Mouse (Mus musculus): Measurements from ENCODE around the gene Gm21970.

Gm21970 gene

DNA sequence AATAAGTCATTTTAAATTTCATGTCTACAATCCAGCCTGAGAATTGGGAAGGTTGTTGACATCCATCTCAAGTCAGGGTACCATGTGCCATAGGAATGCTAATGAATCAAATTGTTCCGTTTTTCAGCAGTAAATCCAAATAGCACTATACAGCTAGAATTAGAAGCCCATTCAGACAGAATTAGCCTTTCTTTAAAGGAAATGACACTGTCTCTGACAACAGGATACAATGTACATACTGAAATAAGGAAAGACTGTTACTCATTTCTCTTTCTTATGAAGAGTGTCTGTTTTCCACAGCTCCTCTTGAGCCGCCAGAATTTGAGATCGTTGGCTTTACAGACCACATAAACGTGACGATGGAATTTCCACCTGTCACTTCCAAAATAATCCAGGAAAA, at the start of gene Gm21970:
TSS of gene Gm21970 (plus strand) at position 301 of the 400 bp plus-strand sequence.
- DNase-seq (ENCODE audit: low spot score), result no peak

DNA sequence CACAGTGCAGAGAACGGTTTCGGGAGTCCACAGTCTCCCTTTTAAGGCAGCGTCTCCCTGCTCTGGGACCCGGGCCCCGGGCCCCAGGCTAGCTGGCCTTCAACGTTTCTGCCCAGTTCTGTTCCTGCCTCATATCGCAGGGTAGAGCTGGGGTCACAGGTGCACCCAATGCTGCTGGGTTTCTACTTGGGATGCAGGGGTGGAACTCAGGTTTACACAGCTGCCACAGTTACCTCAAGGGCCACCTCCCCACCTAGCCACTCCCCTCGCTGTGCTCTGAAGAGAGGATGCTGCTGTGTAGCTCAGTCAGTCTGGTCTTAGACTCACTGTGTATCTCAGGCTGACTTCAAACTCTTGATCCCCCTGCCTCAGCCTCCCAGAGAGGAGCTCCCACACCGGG, 45.0 kb upstream of the Gm21970 start:
- DNase-seq (ENCODE audit: low spot score), result no peak

DNA sequence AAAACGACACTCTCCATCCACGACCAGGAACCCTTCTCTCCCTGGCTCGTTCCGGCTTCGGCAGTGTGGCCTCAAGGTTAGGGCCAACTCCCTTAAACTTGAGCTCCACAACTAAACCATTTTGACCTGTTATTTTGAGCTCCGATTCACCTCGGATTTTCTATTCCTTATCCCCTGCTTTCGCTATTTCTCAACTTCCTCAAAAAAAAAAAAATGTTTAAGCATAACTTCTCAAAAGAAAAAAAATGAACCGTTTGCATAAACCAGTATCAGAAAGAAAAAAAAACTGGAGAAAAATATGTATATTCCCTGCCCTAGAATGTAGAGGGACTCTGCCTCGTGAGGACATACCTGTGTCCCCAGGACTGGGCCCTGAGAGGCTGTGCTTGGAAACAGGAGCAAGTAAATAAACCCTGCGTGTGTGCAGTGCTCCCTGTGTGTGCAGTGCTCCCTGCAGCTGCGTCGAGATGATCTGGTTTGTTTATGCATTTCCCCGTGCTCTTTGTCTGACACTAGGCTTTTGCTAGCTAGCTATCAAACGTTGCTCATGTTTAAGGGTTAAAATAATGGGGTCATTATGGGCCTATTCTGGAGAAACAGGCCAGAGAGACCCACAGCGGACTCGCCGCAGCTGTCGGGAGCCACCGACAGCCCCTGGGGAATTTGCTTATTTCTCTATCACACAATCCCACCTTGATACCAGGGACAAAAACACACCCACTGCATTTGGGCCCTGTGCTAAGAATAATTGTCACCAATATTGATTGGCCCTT, 43.8 kb upstream of the Gm21970 start:
- DNase-seq (ENCODE audit: low spot score), result no peak

DNA sequence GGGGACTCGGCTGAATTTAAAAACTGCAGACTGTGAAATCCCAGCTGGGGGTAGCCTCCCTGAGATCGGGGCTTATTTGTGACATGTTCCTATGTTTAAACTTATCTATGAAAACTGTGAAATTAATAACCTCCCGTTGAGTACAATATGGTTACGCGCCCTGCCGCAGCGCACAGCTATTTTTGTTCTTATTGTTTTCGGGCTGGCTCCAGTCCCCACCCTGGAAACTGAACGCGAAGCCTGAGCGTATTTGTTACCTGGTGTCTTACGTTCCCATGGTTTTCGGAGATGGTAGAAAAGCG, 43.3 kb upstream of the Gm21970 start:
- no peak for DNase-seq (ENCODE audit: low spot score)

DNA sequence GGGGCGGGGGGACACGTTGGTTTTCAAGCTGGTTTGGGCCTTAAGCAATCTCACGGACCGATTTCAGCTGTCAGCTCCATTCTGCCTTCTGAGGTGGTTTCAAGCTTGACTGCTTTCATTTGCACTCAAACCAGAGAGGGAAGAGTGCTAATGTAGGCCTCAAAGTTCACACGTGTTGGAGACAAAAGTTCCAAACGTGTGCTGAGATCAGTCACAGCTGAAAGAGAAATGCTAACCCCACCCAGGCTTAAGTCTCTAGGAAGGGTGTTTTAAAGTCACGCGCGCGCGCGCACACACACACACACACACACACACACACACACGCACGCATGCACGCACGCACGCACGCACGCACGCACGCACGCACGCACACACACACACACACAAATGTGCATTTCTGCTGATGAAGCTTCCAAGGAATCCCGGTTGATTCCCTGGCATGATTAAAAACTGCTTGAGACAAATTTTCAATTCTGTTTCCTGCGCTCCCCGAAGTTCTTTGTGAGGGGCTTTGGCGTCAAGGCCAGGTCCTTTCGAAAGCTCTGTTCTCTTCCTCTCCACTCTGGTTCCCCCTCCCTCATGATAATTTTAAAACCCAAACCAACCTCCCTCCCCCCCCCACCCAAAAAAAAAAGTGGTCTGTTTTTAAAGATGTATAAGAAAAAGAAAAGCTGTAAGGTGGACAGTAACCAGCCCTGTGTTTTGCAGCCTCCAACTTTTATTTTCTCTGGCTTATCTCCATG, 42.8 kb upstream of the Gm21970 start:
- DNase-seq (ENCODE audit: low spot score), result no peak

DNA sequence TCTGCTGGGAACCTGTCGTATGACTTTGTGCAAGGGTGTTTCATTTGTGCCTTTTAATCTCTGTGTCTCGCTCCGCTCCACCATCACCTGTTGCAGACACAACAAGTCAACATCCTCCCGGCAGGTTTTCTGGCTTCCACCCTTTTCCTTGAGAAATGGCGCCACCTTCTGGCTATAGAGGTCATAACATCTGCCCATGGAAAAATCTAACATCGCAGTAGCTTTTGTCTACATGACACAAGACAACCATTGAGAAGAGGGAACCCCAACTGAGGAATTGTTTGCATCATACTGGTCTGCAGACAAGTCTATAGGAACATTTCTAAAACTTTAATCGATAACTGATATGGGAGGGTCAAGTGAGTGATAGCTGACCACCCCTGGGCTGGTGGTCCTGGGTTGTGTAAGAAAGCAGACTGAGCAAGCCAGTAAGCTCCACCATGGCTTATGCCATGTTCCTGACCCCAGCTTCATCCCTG, 39.4 kb upstream of the Gm21970 start:
- DNase-seq (ENCODE audit: low spot score), result peak; percentile 32

DNA sequence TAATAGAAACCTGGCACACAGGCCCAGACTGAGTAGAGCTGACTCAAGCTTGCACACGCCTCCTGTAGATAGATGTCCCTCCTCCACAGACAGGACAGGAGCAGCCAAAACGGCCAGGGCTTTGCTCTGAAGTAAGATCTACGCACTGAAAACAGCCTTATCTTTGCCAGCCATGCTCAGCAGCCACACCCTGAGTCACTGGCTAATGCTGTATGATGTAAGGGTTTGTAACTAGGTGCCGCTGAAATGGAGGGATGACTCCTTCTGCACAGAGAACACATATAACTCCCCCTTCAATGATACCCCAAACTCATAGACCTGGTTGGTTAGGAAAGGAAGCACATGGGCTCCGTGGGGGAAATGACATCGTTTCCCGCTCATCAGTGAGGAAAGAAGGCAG, 38.8 kb upstream of the Gm21970 start:
- DNase-seq (ENCODE audit: low spot score), result no peak

DNA sequence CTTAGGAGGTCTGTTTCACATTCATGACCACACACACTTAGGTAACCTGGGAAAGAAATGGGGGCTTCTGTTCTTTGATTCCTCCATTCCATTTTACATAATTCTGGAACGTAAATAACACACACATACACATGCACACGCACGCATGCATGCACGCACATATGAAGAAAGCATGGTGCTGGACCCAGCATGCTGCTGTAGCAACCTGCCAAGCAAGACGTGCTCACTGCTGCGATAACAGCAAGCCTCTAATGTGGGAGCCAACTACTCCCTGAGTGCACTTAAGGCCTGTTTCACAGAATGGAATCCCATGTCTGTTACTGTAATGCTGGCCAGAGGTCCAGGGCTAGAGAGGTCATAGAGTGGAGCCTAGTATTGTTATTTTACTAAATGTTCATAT, 38.3 kb upstream of the Gm21970 start:
- DNase-seq (ENCODE audit: low spot score), result no peak

DNA sequence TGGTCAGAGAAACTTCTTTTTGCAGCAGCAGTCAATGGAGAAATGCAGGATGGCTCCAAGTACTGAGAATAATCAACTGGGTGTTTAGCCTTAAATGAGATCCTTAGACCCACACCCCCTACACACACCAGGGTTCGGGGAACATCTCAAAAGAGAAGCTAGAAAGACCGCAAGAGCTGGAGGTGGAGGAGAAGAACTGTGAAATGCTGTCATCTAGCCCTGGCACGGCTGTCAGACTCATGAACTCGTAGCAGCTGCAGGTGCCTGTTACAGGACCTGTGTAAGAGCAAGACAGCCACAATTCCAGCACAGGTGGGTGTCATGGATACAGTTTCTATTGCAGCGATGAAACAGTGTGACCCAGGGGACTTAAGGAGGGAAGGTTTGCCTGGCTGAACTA, 37.9 kb upstream of the Gm21970 start:
- DNase-seq (ENCODE audit: low spot score), result no peak

DNA sequence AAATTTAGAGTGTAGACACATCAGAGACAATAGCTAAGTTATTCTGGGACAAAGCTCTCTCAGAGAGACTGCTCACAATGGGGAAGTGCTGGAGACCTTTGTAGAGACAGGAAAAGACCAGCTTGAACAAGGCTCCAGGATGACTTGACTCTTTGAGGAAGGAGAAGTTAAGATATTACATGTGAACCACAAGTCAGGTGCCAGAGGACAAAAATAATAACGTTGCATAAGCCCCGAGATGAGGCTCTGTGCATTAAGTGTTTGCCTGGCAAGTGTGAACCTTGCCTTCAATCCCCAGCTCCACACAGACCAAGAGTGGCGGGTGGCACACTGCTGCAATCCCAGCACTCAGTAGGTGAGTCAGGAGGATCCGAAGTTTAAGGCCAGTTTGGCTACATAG, 36.9 kb upstream of the Gm21970 start:
- DNase-seq (ENCODE audit: low spot score), result no peak

DNA sequence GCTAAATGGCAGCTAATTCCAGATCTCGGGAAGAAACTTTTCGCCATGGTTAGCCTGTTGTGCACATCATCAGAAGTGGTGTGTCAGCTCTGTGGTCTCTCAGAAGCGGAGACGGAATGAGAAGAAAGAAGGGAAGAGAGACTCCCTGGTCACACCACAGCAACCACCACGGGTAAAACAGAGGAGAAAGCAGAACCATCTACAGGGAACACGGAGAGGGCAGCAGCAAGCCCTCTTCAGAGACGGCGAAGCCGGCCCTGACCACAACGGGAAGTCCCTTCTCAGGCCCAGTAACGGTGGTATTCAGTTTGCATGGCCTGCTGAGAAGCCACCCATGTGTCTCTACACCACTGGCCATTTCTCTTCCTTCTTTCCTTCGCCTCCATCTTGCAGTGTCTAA, 36.4 kb upstream of the Gm21970 start:
- no peak for DNase-seq (ENCODE audit: low spot score)

DNA sequence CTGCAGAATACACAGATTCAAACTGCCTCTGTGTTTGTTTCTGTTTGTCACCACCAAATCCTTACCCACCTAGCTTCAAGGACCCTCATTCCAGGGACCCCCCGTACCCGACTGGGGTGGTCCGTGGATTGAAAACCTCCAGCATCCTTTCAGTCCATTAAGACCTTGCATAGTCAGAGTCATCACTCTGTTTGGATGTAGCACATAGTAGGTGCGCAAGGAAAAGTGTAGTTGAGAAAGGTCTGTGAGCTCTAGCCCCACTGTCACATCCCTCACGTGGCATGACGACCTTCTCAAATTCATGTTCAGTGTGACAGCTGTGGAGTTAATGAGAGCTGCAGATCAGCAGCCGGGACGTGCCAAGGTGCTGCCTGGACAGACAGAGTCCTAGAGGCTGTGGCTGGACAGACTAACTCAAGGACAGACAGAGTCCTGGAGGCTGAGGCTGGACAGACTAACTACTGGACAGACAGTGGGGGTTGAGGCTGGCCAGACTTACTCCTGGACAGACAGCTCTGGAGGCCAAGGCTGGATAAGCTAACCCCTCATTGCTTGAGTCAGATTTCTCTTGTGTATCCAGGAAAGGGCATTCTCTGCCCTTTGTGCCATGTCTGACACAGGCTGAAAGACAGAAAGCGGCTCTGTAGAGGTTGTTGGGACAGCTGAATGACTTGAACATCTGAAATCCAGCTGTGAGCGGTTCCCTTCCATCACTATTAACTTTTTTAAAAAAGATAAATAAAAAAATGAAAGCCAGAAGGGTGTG, 34.6 kb upstream of the Gm21970 start:
- no peak for DNase-seq (ENCODE audit: low spot score)

DNA sequence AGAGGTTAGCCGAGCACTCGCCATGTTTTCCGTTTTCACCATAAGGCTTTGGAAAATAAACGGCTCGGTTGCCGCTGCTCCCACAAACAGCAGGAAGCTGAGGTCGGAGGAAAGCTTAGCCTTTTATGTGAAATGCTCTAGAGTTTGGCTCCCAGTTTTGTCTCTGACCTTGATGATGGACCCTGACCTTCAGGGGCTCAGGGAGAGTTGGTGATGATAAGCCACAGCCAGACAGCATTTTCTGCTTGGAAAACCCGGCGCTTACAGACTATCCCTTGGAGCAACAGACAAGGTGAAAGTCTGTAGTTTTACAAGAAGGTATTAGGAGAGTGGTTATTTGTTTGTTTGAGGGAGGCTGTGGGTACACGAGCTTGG, 34.0 kb upstream of the Gm21970 start:
- DNase-seq (ENCODE audit: low spot score), result peak; percentile 30

DNA sequence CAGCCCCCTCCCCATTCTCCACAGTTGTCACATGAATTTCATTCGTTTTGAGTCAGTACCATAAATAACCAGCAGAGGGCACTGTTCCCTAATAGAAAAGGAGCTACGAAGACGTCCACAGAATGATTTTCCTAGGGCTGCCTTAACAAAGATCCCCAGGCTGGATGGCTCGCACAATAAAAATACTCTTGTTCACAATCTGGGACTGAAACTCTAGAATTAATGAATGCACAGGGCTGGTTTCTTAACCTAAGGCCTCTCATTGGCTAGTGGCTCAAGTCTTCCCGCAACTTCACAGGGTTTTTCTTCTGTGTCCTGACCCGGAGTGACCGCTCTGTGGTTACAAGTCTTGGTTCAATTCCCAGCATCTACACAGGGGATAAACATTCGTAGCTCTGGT, 33.0 kb upstream of the Gm21970 start:
- DNase-seq (ENCODE audit: low spot score), result no peak

DNA sequence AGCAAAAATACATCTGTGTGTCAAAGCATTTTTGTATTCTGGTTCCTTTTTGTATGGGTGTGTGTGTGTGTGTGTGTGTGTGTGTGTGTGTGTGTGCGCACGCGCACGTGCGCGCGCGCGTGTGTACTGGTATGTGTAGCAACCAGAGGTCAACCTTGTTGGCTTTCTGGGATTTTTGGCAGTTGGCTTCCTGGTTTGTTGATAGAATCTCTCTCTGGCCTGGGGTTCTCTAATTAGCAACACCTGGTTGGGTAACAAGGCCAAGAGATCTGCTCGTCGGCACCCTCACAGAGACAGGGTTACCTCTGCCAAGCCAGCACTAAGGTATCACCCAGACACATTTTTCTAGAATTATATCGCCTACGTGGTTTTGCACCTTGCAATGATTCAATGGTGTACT, 32.0 kb upstream of the Gm21970 start:
- DNase-seq (ENCODE audit: low spot score), result no peak

DNA sequence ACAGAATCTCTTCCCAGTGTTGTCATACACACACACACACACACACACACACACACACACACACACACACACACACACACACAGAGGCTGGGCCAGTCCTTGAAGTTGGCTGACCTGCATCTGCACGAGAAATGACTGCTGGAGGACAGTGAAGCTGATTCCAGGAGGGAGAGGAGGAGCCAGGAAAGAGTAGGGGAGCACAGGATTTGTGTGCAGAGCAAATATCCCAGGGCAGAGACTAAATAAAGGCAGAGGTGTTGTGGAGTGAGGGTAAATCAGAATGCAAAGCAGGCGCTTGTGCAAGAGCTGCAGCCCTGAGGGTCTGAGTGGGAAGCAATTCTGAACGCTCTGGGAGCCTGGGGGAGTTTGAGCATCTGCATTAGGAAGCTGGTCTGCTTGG, 31.4 kb upstream of the Gm21970 start:
- no peak for DNase-seq (ENCODE audit: low spot score)

DNA sequence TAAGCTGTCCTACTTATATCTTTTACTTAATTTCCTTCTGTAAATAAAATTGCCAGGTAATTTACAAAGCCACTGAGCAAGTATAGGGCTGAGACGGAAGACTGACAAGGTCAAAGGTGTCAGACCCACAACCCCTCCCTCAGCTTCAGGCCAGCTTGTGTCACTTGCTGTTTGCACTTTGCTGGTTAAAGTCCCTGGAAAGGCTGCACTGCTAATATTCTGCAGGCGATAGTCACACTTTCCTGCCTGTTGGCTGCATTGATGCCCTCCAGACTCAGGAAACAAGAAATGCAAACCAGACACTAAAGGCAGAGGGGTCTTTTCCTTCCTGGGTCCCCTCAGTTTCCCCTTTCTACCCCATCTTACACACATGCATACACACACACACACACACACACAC, 29.5 kb upstream of the Gm21970 start:
- DNase-seq (ENCODE audit: low spot score), result no peak

DNA sequence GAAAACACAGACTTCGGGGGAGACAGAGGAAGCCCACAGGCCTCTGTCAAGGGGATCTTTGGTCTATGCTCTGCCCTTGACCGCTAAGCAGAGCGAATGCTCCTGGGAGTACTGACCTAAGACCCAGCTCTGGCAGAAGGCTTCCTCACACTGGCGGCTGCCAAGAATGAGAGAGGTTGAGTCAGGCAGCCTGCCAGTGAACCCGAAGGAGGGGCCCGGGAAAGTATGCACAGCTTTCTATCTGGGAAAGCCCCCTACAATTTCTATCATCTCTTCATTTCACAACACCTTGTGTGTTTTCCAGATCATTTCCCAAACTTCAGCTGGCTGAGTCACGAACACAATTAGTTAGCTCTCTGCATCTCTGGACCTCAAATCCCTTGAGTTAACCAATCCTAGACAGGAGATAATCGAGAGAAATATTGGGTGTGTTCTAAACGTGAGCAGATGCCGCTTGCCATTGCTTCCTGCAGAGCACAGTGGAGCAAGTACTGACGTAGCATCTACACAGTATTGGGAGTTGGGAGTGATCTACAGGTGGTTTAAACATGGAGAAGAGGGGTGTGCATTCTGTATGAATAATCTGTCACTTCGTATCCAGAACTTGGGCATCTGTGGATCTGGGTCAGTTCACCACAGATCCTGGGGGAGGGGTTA, 28.8 kb upstream of the Gm21970 start:
- peak; percentile 60 for DNase-seq (ENCODE audit: low spot score)

DNA sequence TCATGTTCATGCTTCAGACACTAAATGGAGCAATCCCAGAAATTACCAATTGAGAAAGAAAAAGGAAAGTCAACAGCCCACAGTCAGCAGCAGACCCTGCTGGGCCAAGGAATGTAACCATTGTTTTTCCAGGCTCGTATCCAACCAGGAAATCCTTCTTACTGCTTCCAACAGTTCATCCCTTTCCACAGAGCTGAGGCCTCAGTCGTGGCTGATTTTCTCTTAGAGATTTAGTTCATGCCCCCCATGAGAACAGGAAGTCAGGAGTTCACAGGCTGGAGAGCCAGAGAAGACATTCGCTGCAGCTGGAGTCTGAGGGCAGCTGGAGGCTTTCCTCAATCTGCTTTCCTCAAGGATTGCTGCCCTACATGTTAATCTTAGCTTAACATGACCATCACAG, 28.0 kb upstream of the Gm21970 start:
- no peak for DNase-seq (ENCODE audit: low spot score)

DNA sequence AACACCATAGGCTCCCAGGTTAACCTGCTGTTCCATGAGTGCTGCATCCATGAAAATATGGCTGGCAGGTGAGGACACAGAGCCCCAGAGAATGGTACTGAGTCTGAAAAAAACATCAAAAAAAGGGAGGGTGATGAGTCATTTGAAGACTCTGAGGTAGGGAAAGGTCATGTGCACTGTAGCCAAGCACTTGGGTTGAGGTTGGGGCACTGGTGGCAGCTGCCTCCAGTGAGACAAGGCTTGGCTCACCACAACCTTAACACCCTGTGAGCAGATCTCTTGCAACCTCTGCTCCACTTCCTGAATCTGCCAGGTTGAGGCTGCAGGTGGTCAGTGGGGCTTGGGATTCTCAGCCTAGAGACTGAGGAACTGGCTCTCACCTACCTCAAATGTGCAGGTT, 25.0 kb upstream of the Gm21970 start:
- no peak for DNase-seq (ENCODE audit: low spot score)

DNA sequence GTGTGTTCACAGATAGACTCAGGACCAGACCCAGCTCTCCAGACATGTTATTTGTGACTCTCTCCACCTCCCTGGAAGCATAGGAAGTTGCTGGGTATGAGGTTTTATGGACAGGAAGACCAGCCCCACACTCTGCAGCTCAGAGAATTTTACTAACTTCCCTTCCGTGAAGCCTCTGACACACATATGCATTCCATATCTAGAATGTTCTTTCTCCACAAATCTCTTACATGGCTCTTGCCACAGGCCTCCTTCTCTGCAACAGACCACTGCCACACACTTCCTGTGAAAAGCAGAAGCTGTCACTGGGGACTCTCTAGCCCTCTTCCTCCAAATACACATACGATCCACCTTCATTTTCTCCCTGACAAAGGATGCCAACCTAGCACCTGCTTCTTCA, 24.5 kb upstream of the Gm21970 start:
- DNase-seq (ENCODE audit: low spot score), result no peak

Data from ovary, postnatal 36 days (tissue).